8 mouse cellular contexts compared by ENCODE assay signal in the genomic region with DNA sequence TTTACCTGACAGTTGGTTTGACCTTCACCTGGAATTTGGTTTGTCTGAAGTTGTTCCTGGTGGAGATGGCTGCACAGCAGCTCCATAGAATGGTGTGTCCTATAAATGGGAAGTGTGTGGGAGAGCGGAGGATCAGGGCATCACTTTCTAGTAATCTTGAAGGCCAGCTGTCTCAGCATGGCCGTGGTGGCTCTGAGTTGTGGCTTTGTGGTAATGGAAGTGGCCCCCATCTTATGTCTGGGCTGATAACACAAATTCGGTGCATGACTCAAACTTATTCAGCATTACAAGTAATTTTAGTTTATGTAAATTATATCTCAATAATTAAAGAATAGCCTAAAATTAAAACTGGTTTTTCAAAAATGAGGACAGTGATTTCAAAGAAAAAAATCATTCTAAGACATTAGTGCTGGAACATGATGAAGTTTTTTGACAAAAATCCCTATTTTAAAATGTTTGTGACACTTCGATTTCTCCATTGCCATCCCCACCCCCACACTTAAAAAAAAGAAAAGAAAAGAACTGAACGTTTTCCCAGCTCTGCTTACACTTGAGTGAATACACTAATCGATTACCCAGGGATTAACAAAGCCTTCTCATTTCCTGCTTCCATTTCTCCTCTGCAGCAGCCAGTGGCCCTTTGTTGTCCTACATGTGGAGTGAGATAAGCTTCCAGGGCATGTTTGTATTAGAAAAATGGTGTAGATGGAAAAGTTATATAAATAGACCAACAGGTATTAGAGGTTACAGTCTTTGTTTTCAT.
DNase-seq lines count a peak whose midpoint lies in the region; ATAC-seq and TF ChIP-seq lines count a peak whose summit lies in the region.

No protein-coding gene starts in this region.

- no peaks in the 10 kb centered on the region for H3K27me3 ChIP-seq in heart, embryonic 13.5 days (replicated peaks)
- H3K27me3 ChIP-seq in G1E (ENCODE audit: insufficient read depth, low read length): no peaks in the 10 kb centered on the region
- H3K27me3 ChIP-seq in forebrain, embryonic 14.5 days (replicated peaks; ENCODE audit: control insufficient read depth, insufficient read depth, low read length): no peaks in the 10 kb centered on the region

- H3K4me2 ChIP-seq in heart, embryonic 13.5 days: no peak overlapping the region
- H3K4me2 ChIP-seq in forebrain, embryonic 14.5 days (ENCODE audit: low read length): no peak overlapping the region

- TF ChIP-seq CTCF in G1E (IDR thresholded peaks at IDR 0.05; ENCODE audit: low read depth, low read length): no peak

- no peaks in the 10 kb centered on the region for H3K9me3 ChIP-seq in heart, embryonic 13.5 days
- H3K9me3 ChIP-seq in G1E (replicated peaks): no peaks in the 10 kb centered on the region
- H3K9me3 ChIP-seq in forebrain, embryonic 14.5 days (replicated peaks; ENCODE audit: control insufficient read depth, low read length): no peaks in the 10 kb centered on the region

- WGBS in heart, embryonic 13.5 days: 24% methylated on average over 6 of the region's 6 CpGs
- 8% methylated on average over 6 of the region's 6 CpGs for WGBS in forebrain, embryonic 14.5 days

- ATAC-seq in heart, embryonic 13.5 days (ENCODE audit: extremely low read depth, insufficient number of reproducible peaks, low FRiP score, low TSS enrichment): no peak
- peak; percentile 85 for ATAC-seq in G1E (ENCODE audit: extremely low read depth, insufficient number of reproducible peaks, low FRiP score, poor library complexity, severe bottlenecking)
- ATAC-seq in forebrain, embryonic 14.5 days: no peak
- ATAC-seq in frontal cortex, adult (ENCODE audit: low TSS enrichment): no peak

- H3K36me3 ChIP-seq in heart, embryonic 13.5 days: no peaks in the 10 kb centered on the region
- peaks cover 27% of the 10 kb centered on the region for H3K36me3 ChIP-seq in G1E (replicated peaks)
- no peaks in the 10 kb centered on the region for H3K36me3 ChIP-seq in forebrain, embryonic 14.5 days (ENCODE audit: control insufficient read depth, insufficient read depth, low read length)

- 0 out of 2 replicates have a peak overlapping the region, but pooled peaks have one; percentile 33 for H3K9ac ChIP-seq in heart, embryonic 13.5 days
- H3K9ac ChIP-seq in forebrain, embryonic 14.5 days (ENCODE audit: low read length): no peak overlapping the region

- no peak for DNase-seq in heart, adult 18-20 months
- peak; percentile 40 for DNase-seq in G1E (ENCODE audit: low spot score)
- DNase-seq in forebrain, embryonic 14.5 days (ENCODE audit: low spot score): peak; percentile 58
- DNase-seq in mesoderm, embryonic 11.5 days (ENCODE audit: low read depth, low spot score): peak; percentile 34
- DNase-seq in frontal cortex, postnatal 36 days (ENCODE audit: low spot score in 2 of 2): no peak
- no peak for DNase-seq in urinary bladder, adult 2 months (ENCODE audit: low spot score)

- H3K27ac ChIP-seq in heart, embryonic 13.5 days (replicated peaks): peak overlapping the region; percentile 70
- H3K27ac ChIP-seq in forebrain, embryonic 14.5 days (ENCODE audit: low read depth, low read length): no peak overlapping the region

- H3K4me3 ChIP-seq in heart, embryonic 13.5 days: no peak overlapping the region
- H3K4me3 ChIP-seq in G1E (ENCODE audit: low read depth, low read length): peak overlapping the region; percentile 33; the same call in 1 of the 2 replicates
- no peak overlapping the region for H3K4me3 ChIP-seq in forebrain, embryonic 14.5 days (ENCODE audit: low read depth, low read length)

- peaks cover 90% of the 10 kb centered on the region for H3K4me1 ChIP-seq in heart, embryonic 13.5 days
- H3K4me1 ChIP-seq in G1E (ENCODE audit: insufficient read depth, low read depth, low read length): peaks cover 89% of the 10 kb centered on the region
- H3K4me1 ChIP-seq in forebrain, embryonic 14.5 days (ENCODE audit: control insufficient read depth, insufficient read depth, low read length): peaks cover 37% of the 10 kb centered on the region

Comparison
In these comparisons a context has a peak if more than half of its experiments do, and no peak if none do; other contexts are left out.
1. DNase-seq: peak in G1E (single experiment), forebrain, embryonic 14.5 days (single experiment) and mesoderm, embryonic 11.5 days (single experiment); none in heart, adult 18-20 months (0 of 2), frontal cortex, postnatal 36 days (0 of 2) and urinary bladder, adult 2 months (single experiment).